Mouse (Mus musculus) spleen, postnatal 36 days (tissue): Measurements from ENCODE around the gene Dnajc1.

Experiments
- DNase-seq, 2 experiments: peaks; one replicate each; pipeline ENCODE4 v3.0.0; 2022; ENCODE audit warnings: low spot score in 2 of 2, mixed read lengths in 1 of 2

The Dnajc1 gene

DNA sequence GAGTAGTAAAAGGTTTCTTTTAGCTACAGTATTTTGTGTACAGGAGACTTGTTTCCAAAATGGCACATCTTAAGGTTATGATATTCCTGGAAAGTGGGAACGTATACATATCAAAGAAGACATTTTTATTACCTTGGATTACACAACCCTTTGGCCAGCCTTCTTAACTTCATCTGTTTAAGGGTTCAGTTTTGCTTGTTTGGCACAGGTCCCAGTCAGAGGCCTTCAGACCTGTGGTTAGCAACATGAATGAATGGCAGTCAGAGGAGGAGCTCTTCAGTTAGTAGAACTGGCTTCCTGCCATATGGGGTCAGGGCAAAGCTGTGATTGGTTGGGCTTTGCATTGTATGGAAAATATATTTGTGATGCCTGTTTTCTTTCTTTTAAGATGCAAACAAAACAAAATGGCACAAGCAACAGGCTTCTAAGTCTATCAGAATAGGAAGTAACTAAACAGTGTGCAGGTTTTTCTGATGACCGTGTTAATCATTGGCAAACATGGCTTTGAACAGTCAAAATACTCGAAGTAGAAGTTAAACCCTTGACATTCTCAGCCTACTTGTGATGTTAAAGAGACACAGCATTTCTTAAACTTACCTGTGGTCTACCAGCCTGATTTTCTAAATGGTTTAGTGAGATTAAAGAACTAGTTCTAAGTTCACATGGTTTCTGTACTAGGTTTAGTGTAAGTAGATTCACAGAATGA, 196.8 kb downstream of the Dnajc1 start:
- no peak for DNase-seq

DNA sequence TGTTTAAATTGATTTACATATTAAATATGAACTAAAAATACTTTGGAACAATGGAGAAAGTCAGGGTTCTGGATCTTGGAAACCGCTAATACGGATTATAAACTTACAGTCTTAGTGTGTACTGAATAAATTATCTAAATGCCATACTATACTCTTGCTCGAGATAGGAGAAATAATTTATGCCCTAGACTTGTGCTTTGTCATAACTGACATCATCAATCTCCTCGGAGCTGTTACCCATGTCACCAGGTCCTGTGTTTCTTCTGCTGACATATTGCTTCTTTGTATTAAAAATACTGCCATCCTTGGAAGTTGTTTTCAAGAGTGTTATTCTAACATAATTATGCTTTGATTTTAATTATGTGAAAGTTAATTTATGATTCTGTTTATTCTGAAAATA, 197.3 kb downstream of the Dnajc1 start:
- DNase-seq, result no peak

DNA sequence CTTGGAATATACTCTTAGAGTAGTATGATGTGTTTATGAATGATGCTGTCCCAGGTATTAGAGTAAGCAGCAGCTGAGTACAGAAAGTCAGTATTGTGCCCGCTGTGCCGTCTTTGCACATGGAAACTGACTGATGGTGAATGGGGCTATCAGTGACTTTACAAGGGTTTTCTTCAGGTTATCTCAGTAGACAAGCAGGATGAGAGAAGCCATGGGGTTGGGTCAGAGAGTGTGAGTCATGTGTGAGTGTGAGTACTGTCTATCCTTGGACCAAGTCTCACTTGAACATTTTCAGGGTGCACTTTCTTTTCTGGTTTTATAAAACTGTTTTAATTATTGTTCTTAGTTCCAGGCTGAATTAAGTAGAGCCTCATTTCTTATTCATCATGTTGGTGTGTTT, 204.3 kb downstream of the Dnajc1 start:
- DNase-seq, result no peak

DNA sequence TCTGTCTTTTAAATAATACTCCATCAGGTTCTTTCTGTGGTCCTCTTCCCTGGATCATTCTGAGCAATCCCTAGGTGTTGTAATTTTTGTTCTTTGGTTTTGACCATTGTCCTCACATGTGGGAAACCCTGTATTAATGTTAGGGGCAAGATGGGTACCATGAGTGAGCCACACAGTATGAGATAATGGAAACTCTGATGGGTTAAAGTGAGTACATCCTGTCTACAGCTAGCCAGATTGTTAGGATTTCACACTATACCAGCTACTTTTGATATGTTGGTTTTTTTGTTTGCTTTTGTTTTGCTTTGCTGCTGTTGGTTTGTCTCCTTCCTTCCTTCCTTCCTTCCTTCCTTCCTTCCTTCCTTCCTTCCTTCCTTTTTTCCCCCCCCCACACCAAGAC, 209.6 kb downstream of the Dnajc1 start:
- DNase-seq, result no peak

DNA sequence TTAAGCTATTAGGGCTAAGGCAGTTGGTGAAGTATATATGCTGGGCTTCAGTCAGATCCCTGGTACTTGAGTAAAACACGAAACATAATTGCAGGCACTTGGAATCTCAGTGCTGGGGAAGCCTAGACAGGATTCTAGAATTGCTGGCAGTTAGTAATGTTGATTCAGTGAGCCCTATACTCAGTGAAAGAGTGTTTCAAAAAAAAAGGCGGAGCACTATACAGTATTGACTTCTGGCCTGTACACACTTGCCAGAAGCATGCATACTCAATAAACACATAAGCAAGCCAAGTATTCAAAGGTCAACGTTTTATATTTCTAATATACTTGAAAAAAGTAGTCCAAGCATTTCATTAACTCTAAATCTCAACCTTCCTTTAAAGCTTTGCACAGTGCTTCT, 211.0 kb downstream of the Dnajc1 start:
- no peak for DNase-seq

DNA sequence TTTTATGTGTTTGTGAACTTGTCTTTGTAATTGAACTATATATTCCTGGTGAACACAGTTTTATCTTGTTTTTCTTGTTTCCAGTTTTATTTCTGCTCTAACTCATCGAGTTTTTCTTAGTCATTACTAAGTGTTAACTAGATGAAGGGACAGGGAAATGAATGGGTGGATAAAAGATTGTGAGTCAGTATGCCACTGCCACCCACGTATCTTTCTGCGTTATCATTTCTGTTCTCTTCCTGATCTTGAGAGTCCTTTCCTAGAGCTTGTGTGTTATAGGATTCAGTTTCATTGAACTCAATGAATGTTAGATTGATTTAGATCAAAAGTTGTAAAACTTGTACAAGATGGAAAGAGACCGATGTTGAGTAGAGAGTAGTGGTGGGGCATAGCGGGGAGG, 212.3 kb downstream of the Dnajc1 start:
- no peak for DNase-seq

DNA sequence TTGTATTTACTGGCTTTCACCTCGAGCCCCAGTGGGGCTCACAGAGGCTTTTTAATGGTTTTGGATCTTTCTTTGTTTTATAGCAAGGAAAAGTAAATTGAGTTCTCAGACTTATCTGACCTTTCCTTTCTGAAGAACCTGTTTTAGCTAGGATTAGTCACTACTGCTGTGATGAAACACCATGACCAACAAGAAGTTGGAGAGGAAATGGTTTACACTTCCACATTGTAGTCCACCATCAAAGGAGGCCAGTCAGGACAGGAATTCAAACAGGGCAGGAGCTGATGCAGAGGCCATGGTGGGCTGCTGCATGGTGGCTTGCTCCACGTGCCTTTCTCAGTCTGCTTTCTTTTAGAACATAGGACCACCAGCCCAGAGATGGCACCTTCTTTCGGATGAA, 216.4 kb downstream of the Dnajc1 start:
- DNase-seq, result no peak

DNA sequence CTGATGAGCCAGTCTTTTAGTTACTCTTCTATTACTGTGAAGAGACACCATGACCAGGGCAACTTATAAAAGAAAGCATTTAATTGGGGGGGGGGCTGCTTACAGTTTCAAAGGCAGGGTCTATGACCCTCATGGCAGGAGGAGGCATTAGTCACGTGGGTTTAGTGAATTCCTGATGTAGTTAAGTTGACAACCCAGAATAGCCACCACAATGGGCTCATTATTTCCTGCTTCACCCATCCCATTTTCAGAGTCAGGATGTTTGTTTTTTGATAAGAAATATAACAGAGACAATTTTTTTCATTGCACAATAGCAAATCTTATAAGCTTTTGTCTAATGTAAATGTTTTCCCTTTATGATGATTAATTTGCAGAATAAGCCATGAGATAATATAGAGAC, 217.4 kb downstream of the Dnajc1 start:
- no peak for DNase-seq

DNA sequence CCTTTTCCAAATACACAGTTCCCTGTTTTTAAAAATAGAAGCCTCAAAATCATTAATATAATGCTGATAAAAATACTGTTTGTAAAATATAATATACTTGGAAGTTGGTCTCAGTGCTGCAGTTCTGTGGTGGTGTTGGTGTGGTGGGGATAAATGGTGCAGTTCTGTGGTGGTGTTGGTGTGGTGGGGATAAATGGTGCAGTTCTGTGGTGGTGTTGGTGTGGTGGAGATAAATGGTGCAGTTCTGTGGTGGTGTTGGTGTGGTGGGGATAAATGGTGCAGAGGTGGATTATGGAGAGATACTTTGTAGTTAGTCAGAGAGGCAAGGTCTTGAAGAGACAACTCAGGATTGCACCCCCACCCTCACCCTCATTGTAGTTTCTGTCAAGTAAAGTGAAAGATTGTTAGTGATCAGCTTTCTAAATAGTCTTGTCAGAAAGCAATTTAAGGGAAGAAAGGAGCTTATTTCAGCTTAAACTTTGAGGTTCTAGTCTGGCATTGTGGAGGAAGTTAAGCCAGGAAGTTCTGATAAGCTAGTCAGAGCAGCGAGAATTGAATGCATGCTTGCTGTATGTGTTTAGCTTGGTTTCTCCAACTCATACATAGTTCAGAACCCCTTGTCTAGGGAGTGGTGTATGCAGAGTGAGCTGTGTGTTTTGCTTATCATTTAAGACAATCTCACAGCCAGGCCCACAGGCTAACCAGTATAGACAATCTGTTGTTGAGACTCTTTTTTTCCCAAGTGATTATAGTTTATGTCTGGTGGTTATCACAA, 223.3 kb downstream of the Dnajc1 start:
- no peak for DNase-seq

DNA sequence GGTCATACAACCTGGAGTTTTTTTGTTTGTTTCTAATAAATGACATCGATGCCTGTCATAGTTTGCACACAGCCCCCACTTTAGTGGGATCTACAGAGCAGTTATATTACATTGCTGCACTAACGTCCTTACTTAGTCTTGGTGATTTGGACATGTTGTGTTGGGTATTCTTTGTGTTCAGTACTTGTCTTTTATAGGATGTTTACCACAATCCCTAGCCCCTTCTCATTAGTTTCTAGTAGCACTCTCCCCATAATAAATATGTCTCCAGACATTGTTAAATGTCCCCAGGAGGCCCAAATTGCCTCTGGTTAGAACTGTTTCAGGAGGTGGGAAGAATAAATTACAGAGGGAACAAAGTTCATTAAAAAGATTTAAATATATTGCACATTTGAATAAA, 227.1 kb downstream of the Dnajc1 start:
- DNase-seq, result no peak

DNA sequence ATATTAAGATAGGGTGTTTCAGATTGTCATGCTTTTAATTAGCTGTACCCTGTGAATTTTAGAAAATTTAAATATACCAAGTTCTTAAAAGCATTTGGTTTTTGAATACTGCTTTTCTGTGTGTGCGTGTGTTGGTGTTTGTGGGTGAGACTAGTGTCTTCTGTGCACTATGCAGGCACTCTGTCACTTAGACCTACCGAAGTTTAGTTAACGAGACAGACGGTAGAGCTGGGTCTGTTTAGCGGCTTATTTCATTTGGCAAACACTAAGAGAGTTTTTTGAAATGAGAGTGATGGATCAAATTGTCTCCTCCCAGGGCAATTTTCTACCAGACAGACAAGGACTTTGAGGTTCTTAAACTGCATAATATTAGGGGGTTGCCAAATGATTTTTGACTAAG, 231.6 kb downstream of the Dnajc1 start:
- DNase-seq, result no peak

DNA sequence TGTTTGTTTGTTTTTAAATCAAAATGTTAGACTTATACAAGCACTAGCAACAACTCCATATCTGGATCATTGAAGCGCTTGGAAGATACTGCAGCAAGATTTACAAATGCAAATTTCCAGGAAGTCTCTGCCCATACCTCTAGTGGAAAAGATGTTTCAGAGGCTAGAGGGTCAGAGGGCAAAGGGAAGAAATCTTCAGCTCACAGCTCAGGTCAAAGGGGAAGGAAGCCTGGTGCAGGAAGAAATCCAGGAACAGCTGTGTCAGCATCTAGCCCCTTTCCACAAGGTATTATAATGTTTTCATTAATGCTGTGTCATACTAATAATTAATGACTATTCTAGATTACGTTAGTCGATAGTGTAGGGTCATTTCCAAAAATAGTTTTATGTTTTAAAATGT, 233.2 kb downstream of the Dnajc1 start:
- DNase-seq, result no peak

DNA sequence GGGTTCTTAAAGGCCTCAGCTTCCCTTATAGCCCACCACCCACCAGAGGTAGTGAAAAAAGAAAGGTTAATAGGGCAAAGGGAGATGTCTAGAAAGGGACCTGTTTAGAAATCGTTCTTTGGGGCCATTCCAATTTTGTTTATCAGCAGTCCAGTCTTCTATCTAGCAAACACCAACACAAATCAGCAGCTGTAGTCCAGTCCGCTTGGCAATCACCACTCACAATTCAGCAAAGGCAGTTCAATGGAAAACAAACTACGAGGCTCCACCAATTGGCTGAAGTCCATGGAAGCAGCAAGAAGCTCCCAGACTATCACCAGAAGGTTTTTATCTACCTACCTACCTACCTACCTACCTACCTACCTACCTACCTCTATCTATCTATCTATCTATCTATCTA, 236.5 kb downstream of the Dnajc1 start:
- no peak for DNase-seq
